Mouse (Mus musculus) large intestine, adult 2 months (tissue): ENCODE measurements around the gene Gm13757. TPM values are rescaled to one million over a fixed set of nuclear protein-coding genes. Genes with fewer than 3 reads are reported as not detected.
"Not testable (repeated sequence)": the region's sequence is repeated elsewhere in the genome, so short reads cannot be mapped to it uniquely, and the experiment has no call there.

Source experiments
- DNase-seq: peaks from one replicate; pipeline ENCODE4 v3.0.0-alpha.2; 2012; ENCODE audit warnings: low read depth, low spot score
- WGBS: fragments of 180-500 bp; shearing (Covaris S2); methylation state at CpG from one replicate; pipeline ENCODE4 v1.1.7; 2018; 5-methylcytosine and 5-hydroxymethylcytosine counted together
- polyA plus RNA-seq: library from polyadenylated mRNA; depleted of rRNA; stranded (reverse); fragments of >200 nt; gene quantifications from 2 replicates; pipeline ENCODE4 v1.2.3, GENCODE M21; 2012; rRNA removed

The Gm13757 gene
- not detected in 2 replicates for polyA plus RNA-seq

DNA sequence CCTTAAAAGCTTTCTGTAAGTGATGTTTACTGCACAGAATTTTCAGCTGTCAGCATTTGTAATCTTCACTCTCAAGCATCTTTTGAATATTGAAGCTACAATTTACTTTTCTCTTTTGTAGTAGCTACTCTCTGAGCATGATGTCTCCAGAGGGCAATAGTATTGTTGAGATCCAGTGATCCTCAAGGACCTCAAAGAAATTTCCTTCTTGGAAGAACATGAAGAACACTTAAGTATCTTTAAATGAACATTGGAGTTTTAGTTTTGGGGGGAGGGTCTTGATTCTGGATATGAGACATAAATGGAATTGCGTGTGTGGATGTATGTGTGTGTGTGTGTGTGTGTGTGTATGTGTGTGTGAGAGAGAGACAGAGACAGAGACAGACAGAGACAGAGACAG lies at the start of gene Gm13757:
TSS of gene Gm13757 (minus strand) at position 101 of the 400 bp plus-strand sequence.
- 85% methylated on average over 1 of the region's 1 CpGs for WGBS

GRCm38 (mm10) chr2:88493020-88493419 lies 44.1 kb upstream of the Gm13757 start, which contains the start of gene Olfr1185-ps1:
Gene Olfr1185-ps1, plus strand, starts transcription at chr2:88493320.
- no peak for DNase-seq
- WGBS, result 53% methylated on average over 2 of the region's 2 CpGs

More for the DNA sequence above, at the start of gene Gm13757:
- DNase-seq, result no peak

DNA sequence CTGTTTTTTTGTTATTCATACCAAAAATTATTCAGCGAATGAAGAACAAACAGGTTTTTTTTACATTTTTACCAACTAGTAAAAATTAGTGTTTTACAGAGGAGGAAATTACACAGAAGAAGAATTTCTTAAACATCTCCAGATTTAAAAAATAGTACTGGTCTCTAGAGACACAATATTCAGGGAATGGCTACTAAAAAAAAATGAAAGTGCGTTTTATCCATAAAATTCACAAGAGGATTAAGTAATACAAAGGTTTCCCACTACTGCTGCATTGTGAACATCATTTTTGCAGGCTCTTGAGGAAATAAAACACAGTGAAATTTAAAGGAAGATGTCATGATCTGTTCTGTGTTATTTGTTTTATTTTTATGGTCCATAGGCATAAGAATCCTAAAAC lies 34.4 kb upstream of the Gm13757 start, which contains the start of gene Olfr1184:
TSS of gene Olfr1184 (plus strand) at position 301 of the 400 bp plus-strand sequence.
- DNase-seq, result no peak
- WGBS, result 83% methylated on average over 2 of the region's 2 CpGs

DNA sequence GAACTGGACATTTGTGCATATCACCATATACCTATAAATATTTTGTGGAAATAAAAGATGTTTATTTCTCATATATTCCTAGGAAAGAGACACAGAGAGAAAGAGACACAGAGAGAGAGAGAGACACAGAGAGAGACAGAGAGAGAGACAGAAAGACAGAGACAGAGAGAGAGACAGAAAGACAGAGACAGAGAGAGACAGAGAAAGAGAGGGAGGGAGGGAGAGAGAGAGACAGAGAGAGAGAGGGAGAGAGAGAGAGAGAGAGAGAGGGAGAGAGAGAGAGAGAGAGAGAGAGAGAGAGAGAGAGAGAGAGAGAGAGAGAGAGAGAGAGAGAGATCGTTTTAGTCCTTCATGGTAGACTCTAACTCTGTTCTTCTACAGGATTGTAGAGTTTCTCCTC lies 5.6 kb upstream of the Gm13757 start, which contains the start of gene Olfr1183:
TSS of gene Olfr1183 (plus strand) at position 301 of the 400 bp plus-strand sequence.
- 95% methylated on average over 1 of the region's 1 CpGs for WGBS
- not testable (repeated sequence) for DNase-seq

DNA sequence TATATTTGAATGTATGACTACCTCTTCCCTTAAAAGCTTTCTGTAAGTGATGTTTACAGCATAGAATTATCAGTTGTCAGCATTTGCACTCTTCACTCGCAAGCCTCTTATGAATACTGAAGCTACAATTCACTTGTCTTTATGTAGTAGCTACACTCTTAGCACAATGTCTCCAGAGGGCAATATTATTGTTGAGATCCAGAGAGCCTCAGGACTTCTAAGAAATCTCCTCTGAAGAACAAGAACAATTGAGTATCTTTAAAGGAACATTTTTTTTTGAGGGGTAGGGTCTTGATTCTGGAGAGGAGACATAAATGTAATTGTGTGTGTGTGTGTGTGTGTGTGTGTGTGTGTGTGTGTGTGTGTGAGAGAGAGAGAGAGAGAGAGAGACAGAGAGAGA lies 22.9 kb downstream of the Gm13757 start, which contains the start of gene Olfr1181:
TSS of gene Olfr1181 (minus strand) at position 101 of the 400 bp plus-strand sequence.
- WGBS, result 71% methylated on average over 1 of the region's 1 CpGs
- DNase-seq, result no peak

DNA sequence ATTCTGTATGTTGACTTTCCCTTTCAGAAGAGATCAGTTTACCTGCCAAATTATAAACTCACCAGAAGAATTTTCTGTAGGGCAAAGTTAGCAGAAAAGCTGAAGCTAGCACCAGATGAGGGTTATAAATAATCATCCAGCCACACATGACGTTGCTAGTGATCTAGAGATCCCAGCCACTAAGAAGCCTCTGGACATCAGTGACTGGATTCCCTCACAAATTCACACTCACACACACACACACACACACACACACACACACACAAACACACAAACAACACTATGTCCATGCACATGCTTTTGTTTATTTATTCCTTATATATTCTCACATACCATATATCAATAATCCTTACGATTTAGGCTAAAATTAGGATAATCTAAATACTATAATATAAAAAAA lies 29.9 kb downstream of the Gm13757 start, which contains the start of gene Olfr1180:
TSS of gene Olfr1180 (minus strand) at position 101 of the 400 bp plus-strand sequence.
- 66% methylated on average over 2 of the region's 2 CpGs for WGBS
- no peak for DNase-seq

GRCm38 (mm10) chr2:88406353-88406752 lies 42.6 kb downstream of the Gm13757 start, which contains the start of gene Olfr1179:
Gene Olfr1179, minus strand, starts transcription at chr2:88406453.
- no peak for DNase-seq
- 63% methylated on average over 3 of the region's 3 CpGs for WGBS

Other genes with a start within 250 kb of the Gm13757 start
- not detected in 2 replicates for gene Olfr1170, start 220.8 kb downstream of the Gm13757 start, polyA plus RNA-seq
- not detected in 2 replicates for gene Olfr1173, start 169.3 kb downstream of the Gm13757 start, polyA plus RNA-seq
- not detected in 2 replicates for gene Olfr1174-ps, start 134.0 kb downstream of the Gm13757 start, polyA plus RNA-seq
- not detected in 2 replicates for gene Olfr1175-ps, start 121.9 kb downstream of the Gm13757 start, polyA plus RNA-seq
- gene Olfr1176, start 112.4 kb downstream of the Gm13757 start, polyA plus RNA-seq, result not detected in 2 replicates
- not detected in 2 replicates for gene Olfr1177-ps, start 102.6 kb downstream of the Gm13757 start, polyA plus RNA-seq
- gene Olfr1178, start 62.1 kb downstream of the Gm13757 start, polyA plus RNA-seq, result not detected in 2 replicates
- not detected in 2 replicates for gene Olfr1179, start 42.7 kb downstream of the Gm13757 start, polyA plus RNA-seq
- not detected in 2 replicates for gene Olfr1180, start 30.0 kb downstream of the Gm13757 start, polyA plus RNA-seq
- gene Olfr1181, start 23.0 kb downstream of the Gm13757 start, polyA plus RNA-seq, result not detected in 2 replicates
- gene Olfr1183, start 5.7 kb upstream of the Gm13757 start, polyA plus RNA-seq, result not detected in 2 replicates
- not detected in 2 replicates for gene Olfr1184, start 34.5 kb upstream of the Gm13757 start, polyA plus RNA-seq
- gene Olfr1185-ps1, start 44.2 kb upstream of the Gm13757 start, polyA plus RNA-seq, result not detected in 2 replicates
- gene Olfr1186, start 69.4 kb upstream of the Gm13757 start, polyA plus RNA-seq, result not detected in 2 replicates
- not detected in 2 replicates for gene Olfr1188, start 107.8 kb upstream of the Gm13757 start, polyA plus RNA-seq
- not detected in 2 replicates for gene Olfr1189, start 137.3 kb upstream of the Gm13757 start, polyA plus RNA-seq
- gene Olfr1191-ps1, start 191.4 kb upstream of the Gm13757 start, polyA plus RNA-seq, result not detected in 2 replicates
- gene Olfr1192-ps1, start 199.4 kb upstream of the Gm13757 start, polyA plus RNA-seq, result not detected in 2 replicates
- gene Olfr1193, start 226.5 kb upstream of the Gm13757 start, polyA plus RNA-seq, result not detected in 2 replicates
- gene Olfr1195, start 240.1 kb upstream of the Gm13757 start, polyA plus RNA-seq, result not detected in 2 replicates